In genomic region chr7:84753361-84753760, GRCm38 (mm10) we compare ENCODE assay signal across 9 mouse cellular contexts.
"Had no signal": no experiment of that assay in that cellular context is flagged by ENCODE, and none has a peak within 500 bp of the region (broad histone marks: within the 10 kb centered on the region; RNA-seq: fewer than 3 reads in every experiment).

No protein-coding gene starts in this region.

- DNase-seq: liver, postnatal 0 days; lung, adult 2 months; lung, postnatal 14 days; lung, postnatal 36 days; right cerebral cortex, postnatal 14 days; spleen, adult 18-20 months; thymus, adult 18-20 months; thymus, postnatal 14 days; thymus, postnatal 36 days had no signal
